In genomic region chr8:71971945-71972344, GRCm38 (mm10) we compare ENCODE assay signal across 8 mouse cellular contexts. TPM values are rescaled to one million over a fixed set of nuclear protein-coding genes. Genes with fewer than 3 reads are reported as not detected.
DNase-seq lines count a peak whose midpoint lies in the region; ATAC-seq lines count a peak whose summit lies in the region.

No protein-coding gene starts in this region.

- DNase-seq in hindbrain, embryonic 11.5 days (ENCODE audit: low spot score), result peak; percentile 35
- DNase-seq in thymus, postnatal 14 days, result peak; percentile 18
- no peak for DNase-seq in thymus, adult 18-20 months
- peak; percentile 63 to 67 for DNase-seq in cerebellum, postnatal 14 days
- DNase-seq in retina, postnatal 1 day, result peak; percentile 58
- no peak for DNase-seq in ovary, postnatal 10 days (ENCODE audit: low spot score)
- no peak for DNase-seq in right cerebral cortex, postnatal 14 days

- no peak overlapping the region for H3K4me2 ChIP-seq in hindbrain, embryonic 11.5 days (replicated peaks; ENCODE audit: low read depth, low read length)
- H3K4me2 ChIP-seq in hindbrain, embryonic 12.5 days (replicated peaks), result no peak overlapping the region

- no peak overlapping the region for H3K27ac ChIP-seq in hindbrain, embryonic 11.5 days (ENCODE audit: low read depth, low read length)
- no peak overlapping the region for H3K27ac ChIP-seq in hindbrain, embryonic 12.5 days

- H3K4me1 ChIP-seq in hindbrain, embryonic 11.5 days (replicated peaks; ENCODE audit: control insufficient read depth, insufficient read depth, low read length), result no peaks in the 10 kb centered on the region
- H3K4me1 ChIP-seq in hindbrain, embryonic 12.5 days, result no peaks in the 10 kb centered on the region

- ATAC-seq in hindbrain, embryonic 11.5 days (ENCODE audit: low FRiP score), result no peak
- ATAC-seq in hindbrain, embryonic 12.5 days (ENCODE audit: low FRiP score), result no peak

- H3K9me3 ChIP-seq in hindbrain, embryonic 11.5 days (ENCODE audit: control insufficient read depth, low read length), result no peaks in the 10 kb centered on the region; the same call in 1 of the 2 replicates
- 0 out of 2 replicates have a peak, but pooled peaks cover 3% of the 10 kb centered on the region for H3K9me3 ChIP-seq in hindbrain, embryonic 12.5 days (replicated peaks)

- no peak overlapping the region for H3K4me3 ChIP-seq in hindbrain, embryonic 11.5 days (ENCODE audit: low read depth, low read length)
- H3K4me3 ChIP-seq in hindbrain, embryonic 12.5 days, result no peak overlapping the region

- H3K36me3 ChIP-seq in hindbrain, embryonic 11.5 days (ENCODE audit: control insufficient read depth, insufficient read depth, low read length), result peaks cover 7% of the 10 kb centered on the region
- peaks cover 30% of the 10 kb centered on the region for H3K36me3 ChIP-seq in hindbrain, embryonic 12.5 days

- H3K27me3 ChIP-seq in hindbrain, embryonic 11.5 days (ENCODE audit: control insufficient read depth, insufficient read depth, low read length), result no peaks in the 10 kb centered on the region
- no peaks in the 10 kb centered on the region for H3K27me3 ChIP-seq in hindbrain, embryonic 12.5 days

- H3K9ac ChIP-seq in hindbrain, embryonic 11.5 days (ENCODE audit: low read depth, low read length), result no peak overlapping the region
- no peak overlapping the region for H3K9ac ChIP-seq in hindbrain, embryonic 12.5 days

- WGBS in hindbrain, embryonic 11.5 days, result 64% methylated on average over 1 of the region's 1 CpGs
- 86% methylated on average over 1 of the region's 1 CpGs for WGBS in hindbrain, embryonic 12.5 days

RNA-seq across cellular contexts. Expression of gene Zfp961, which starts 21.1 kb away (rescaled TPM):
- 21.4 and 27.0 TPM in 2 replicates for polyA plus RNA-seq in hindbrain, embryonic 11.5 days (2014; fragmentation: Nextera tagmentation; extraction: Ambion mirVana)
- 17.5 and 17.8 TPM in 2 replicates for polyA plus RNA-seq in hindbrain, embryonic 12.5 days (2016; fragmentation: Nextera tagmentation; extraction: Ambion mirVana)

RNA-seq across cellular contexts. Expression of gene Cyp4f18, which starts 37.5 kb away (rescaled TPM):
- polyA plus RNA-seq in hindbrain, embryonic 11.5 days (2014; fragmentation: Nextera tagmentation; extraction: Ambion mirVana), result 0.56 and 0.94 TPM in 2 replicates
- polyA plus RNA-seq in hindbrain, embryonic 12.5 days (2016; fragmentation: Nextera tagmentation; extraction: Ambion mirVana), result 0.27 and 0.94 TPM in 2 replicates

Comparison
In these comparisons a context has a peak if more than half of its experiments do, and no peak if none do; other contexts are left out.
1. DNase-seq: peak in hindbrain, embryonic 11.5 days (single experiment), thymus, postnatal 14 days (single experiment), cerebellum, postnatal 14 days (2 of 2) and retina, postnatal 1 day (single experiment); none in thymus, adult 18-20 months (0 of 2), ovary, postnatal 10 days (single experiment) and right cerebral cortex, postnatal 14 days (single experiment).